8 mouse cellular contexts compared by ENCODE assay signal in the genomic region with DNA sequence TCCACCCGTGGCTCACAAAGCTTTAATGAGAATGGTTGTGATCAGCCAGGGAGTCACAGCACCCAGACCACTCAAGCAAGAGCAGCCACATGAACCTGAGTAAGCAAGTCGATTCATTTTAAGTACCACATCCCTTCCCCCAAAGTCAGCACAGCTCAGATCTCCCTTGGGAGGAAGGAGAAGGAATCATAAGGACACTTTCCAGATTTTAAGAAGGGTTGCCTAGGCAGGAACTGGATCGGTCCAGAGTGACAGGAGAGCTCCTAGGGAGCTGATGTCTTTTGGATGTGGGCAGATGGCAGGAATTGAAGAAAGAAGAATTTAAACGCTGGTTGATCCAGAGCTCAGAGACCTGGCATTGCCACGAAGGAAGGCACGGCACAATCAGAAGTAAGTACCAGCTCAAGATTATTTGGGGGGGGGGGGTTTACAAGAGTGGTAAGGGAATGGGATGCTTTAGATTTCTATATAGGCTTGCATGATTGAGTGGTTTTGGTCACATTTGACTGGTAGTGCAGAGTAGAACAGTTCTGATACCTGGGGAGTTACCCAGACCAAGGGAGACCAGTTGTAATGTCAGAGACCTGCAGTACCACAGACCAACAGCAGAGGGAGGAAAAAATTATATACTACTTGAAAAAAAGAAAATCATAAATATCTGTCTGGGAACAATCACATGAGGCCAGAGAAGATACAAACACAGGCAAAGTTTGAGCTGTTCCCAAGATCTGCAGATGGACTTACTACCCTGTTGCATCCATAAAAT.
DNase-seq lines count a peak whose midpoint lies in the region; ATAC-seq and TF ChIP-seq lines count a peak whose summit lies in the region.

No protein-coding gene starts in this region.

- WGBS in embryonic facial prominence, embryonic 11.5 days = 84% methylated on average over 6 of the region's 6 CpGs
- 83% methylated on average over 6 of the region's 6 CpGs for WGBS in embryonic facial prominence, embryonic 10.5 days
- WGBS in liver, embryonic 14.5 days (ENCODE audit: insufficient replicate concordance) = 56% methylated on average over 6 of the region's 6 CpGs
- WGBS in liver, embryonic 12.5 days (ENCODE audit: insufficient replicate concordance) = 65% methylated on average over 6 of the region's 6 CpGs
- WGBS in intestine, postnatal 0 days = 79% methylated on average over 6 of the region's 6 CpGs

- no peak for ATAC-seq in embryonic facial prominence, embryonic 11.5 days (replicated peaks; ENCODE audit: insufficient number of reproducible peaks, low FRiP score, low TSS enrichment, low read depth)
- ATAC-seq in liver, embryonic 14.5 days (ENCODE audit: insufficient read depth) = no peak
- ATAC-seq in liver, embryonic 12.5 days = no peak
- no peak for ATAC-seq in intestine, postnatal 0 days

- H3K9me3 ChIP-seq in embryonic facial prominence, embryonic 11.5 days (replicated peaks; ENCODE audit: control insufficient read depth, low read length) = no peaks in the 10 kb centered on the region
- no peaks in the 10 kb centered on the region for H3K9me3 ChIP-seq in embryonic facial prominence, embryonic 10.5 days
- no peaks in the 10 kb centered on the region for H3K9me3 ChIP-seq in liver, embryonic 14.5 days (ENCODE audit: control insufficient read depth, low read length)
- H3K9me3 ChIP-seq in liver, embryonic 12.5 days (replicated peaks) = no peaks in the 10 kb centered on the region
- no peaks in the 10 kb centered on the region for H3K9me3 ChIP-seq in intestine, postnatal 0 days (ENCODE audit: control insufficient read depth)

- H3K9ac ChIP-seq in embryonic facial prominence, embryonic 11.5 days (replicated peaks; ENCODE audit: low read length) = no peak overlapping the region
- H3K9ac ChIP-seq in liver, embryonic 14.5 days (replicated peaks) = no peak overlapping the region; the same call in 1 of the 2 replicates
- no peak overlapping the region for H3K9ac ChIP-seq in liver, embryonic 12.5 days
- H3K9ac ChIP-seq in intestine, postnatal 0 days (ENCODE audit: low read depth, low read length) = no peak overlapping the region

- peak; percentile 65 for DNase-seq in embryonic facial prominence, embryonic 11.5 days (ENCODE audit: low spot score)
- no peak for DNase-seq in embryonic facial prominence, embryonic 10.5 days (ENCODE audit: low spot score)
- no peak for DNase-seq in liver, embryonic 14.5 days (ENCODE audit: low read depth in 3 of 3, low spot score in 3 of 3)
- peak; percentile 12 to 46 for DNase-seq in adrenal gland, postnatal 36 days
- DNase-seq in retina, embryonic 14.5 days (ENCODE audit: low spot score) = peak; percentile 60
- DNase-seq in thymus, postnatal 10 days (ENCODE audit: low spot score in 2 of 2) = no peak

- no peaks in the 10 kb centered on the region for H3K4me1 ChIP-seq in embryonic facial prominence, embryonic 11.5 days (ENCODE audit: control insufficient read depth, insufficient read depth, low read length)
- H3K4me1 ChIP-seq in embryonic facial prominence, embryonic 10.5 days = 0 out of 2 replicates have a peak, but pooled peaks cover 3% of the 10 kb centered on the region
- no peaks in the 10 kb centered on the region for H3K4me1 ChIP-seq in liver, embryonic 14.5 days (replicated peaks; ENCODE audit: control insufficient read depth in 2 of 2, insufficient read depth in 2 of 2, low read length in 1 of 2)
- H3K4me1 ChIP-seq in liver, embryonic 12.5 days = no peaks in the 10 kb centered on the region
- no peaks in the 10 kb centered on the region for H3K4me1 ChIP-seq in intestine, postnatal 0 days (replicated peaks; ENCODE audit: control insufficient read depth, insufficient read depth, low read length)

- no peak for TF ChIP-seq EP300 in liver, embryonic 14.5 days (IDR thresholded peaks at IDR 0.05; ENCODE audit: low read depth)

- H3K27me3 ChIP-seq in embryonic facial prominence, embryonic 11.5 days (ENCODE audit: control insufficient read depth, insufficient read depth, low read length) = no peaks in the 10 kb centered on the region
- no peaks in the 10 kb centered on the region for H3K27me3 ChIP-seq in embryonic facial prominence, embryonic 10.5 days (replicated peaks; ENCODE audit: low read depth, poor library complexity, severe bottlenecking)
- no peaks in the 10 kb centered on the region for H3K27me3 ChIP-seq in liver, embryonic 14.5 days (ENCODE audit: control insufficient read depth, insufficient read depth, low read length)
- H3K27me3 ChIP-seq in liver, embryonic 12.5 days (replicated peaks) = peaks cover 3% of the 10 kb centered on the region; the same call in 1 of the 2 replicates
- no peaks in the 10 kb centered on the region for H3K27me3 ChIP-seq in intestine, postnatal 0 days (replicated peaks; ENCODE audit: control insufficient read depth, insufficient read depth, low read length)

- H3K27ac ChIP-seq in embryonic facial prominence, embryonic 11.5 days (replicated peaks; ENCODE audit: low read depth, low read length) = no peak overlapping the region
- no peak overlapping the region for H3K27ac ChIP-seq in embryonic facial prominence, embryonic 10.5 days (replicated peaks)
- H3K27ac ChIP-seq in liver, embryonic 14.5 days = no peak overlapping the region
- H3K27ac ChIP-seq in liver, embryonic 12.5 days = no peak overlapping the region
- H3K27ac ChIP-seq in intestine, postnatal 0 days (ENCODE audit: low read depth, low read length) = no peak overlapping the region

- peak; percentile 49 for TF ChIP-seq CTCF in liver, embryonic 14.5 days (IDR thresholded peaks at IDR 0.05; ENCODE audit: low read depth)
- peak; percentile 68 for TF ChIP-seq CTCF in intestine, postnatal 0 days (IDR thresholded peaks at IDR 0.05; ENCODE audit: low read depth)

- H3K4me2 ChIP-seq in embryonic facial prominence, embryonic 11.5 days (ENCODE audit: low read depth, low read length) = no peak overlapping the region
- no peak overlapping the region for H3K4me2 ChIP-seq in liver, embryonic 14.5 days (ENCODE audit: low read depth)
- H3K4me2 ChIP-seq in liver, embryonic 12.5 days = no peak overlapping the region
- no peak overlapping the region for H3K4me2 ChIP-seq in intestine, postnatal 0 days (replicated peaks; ENCODE audit: low read depth)

- no peak overlapping the region for H3K4me3 ChIP-seq in embryonic facial prominence, embryonic 11.5 days (ENCODE audit: low read depth, low read length)
- H3K4me3 ChIP-seq in embryonic facial prominence, embryonic 10.5 days = no peak overlapping the region
- no peak overlapping the region for H3K4me3 ChIP-seq in liver, embryonic 14.5 days (ENCODE audit: insufficient read depth in 1 of 2, low read depth in 2 of 2, low read length in 2 of 2)
- H3K4me3 ChIP-seq in liver, embryonic 12.5 days = no peak overlapping the region
- no peak overlapping the region for H3K4me3 ChIP-seq in intestine, postnatal 0 days (ENCODE audit: low read depth, low read length)

- no peaks in the 10 kb centered on the region for H3K36me3 ChIP-seq in embryonic facial prominence, embryonic 11.5 days (replicated peaks; ENCODE audit: control insufficient read depth, insufficient read depth, low read depth, low read length)
- no peaks in the 10 kb centered on the region for H3K36me3 ChIP-seq in embryonic facial prominence, embryonic 10.5 days (replicated peaks)
- H3K36me3 ChIP-seq in liver, embryonic 14.5 days (replicated peaks; ENCODE audit: control insufficient read depth, insufficient read depth, low read depth) = no peaks in the 10 kb centered on the region
- no peaks in the 10 kb centered on the region for H3K36me3 ChIP-seq in liver, embryonic 12.5 days
- no peaks in the 10 kb centered on the region; the same call in 1 of the 2 replicates for H3K36me3 ChIP-seq in intestine, postnatal 0 days (ENCODE audit: control insufficient read depth, insufficient read depth)

Comparison
In these comparisons a context has a peak if more than half of its experiments do, and no peak if none do; other contexts are left out.
1. DNase-seq: peak in embryonic facial prominence, embryonic 11.5 days (single experiment), adrenal gland, postnatal 36 days (2 of 2) and retina, embryonic 14.5 days (single experiment); none in embryonic facial prominence, embryonic 10.5 days (single experiment), liver, embryonic 14.5 days (0 of 3) and thymus, postnatal 10 days (0 of 2).